Mouse (Mus musculus): ENCODE results near the gene Klk4. TPM values are rescaled to one million over a fixed set of nuclear protein-coding genes. Genes with fewer than 3 reads are reported as not detected.
A peak's percentile ranks its signal among the peaks of the same experiment; 100 is the strongest.

Gene Klk4
- total RNA-seq, 2 experiments from 2014 or later: not detected

DNA sequence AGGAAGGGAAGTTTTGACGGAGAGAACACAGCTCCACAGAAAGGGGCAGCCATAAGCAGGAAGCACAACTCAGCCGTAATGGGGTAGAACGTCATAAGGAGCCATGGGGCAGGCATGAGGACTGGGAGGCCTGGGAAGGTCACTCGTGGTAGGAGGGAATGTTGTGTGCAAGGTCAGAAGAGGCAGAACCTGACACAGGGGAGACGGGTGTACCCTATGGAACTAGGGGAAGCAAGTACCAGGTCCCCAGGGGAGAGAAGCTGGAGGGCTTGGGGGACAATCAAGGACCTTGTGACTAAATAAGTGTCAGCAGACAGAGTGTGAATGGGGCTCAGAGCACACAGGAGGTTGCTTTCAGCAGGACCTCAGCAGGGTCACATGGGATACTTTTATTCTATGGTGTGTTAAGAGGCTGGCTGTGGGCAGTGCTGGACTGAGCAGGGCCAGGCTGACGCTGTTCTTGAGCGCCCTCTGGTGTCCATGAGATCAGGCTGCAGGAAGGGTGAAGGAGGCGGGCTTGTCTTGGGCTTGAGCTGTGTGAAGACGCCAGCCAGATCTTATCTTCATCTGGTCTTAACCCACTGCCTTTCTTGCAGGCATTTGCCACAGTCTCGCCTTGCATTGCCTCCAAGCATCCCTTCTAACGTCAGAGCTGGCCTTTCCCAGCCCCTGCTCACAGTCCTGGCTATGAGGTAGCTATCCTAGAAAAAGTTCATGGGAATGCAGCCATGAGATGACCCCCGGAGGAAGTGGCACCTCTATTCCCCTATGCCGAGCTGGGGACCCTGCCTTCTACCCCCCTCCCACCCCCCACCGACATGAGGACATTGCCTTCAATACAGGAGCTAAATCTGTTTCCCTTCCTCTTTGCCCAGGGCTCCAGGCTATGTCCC lies 38.8 kb downstream of the Klk4 start:
- DNase-seq (ENCODE audit: low spot score in 2 of 2): peak; percentile 21 to 41

DNA sequence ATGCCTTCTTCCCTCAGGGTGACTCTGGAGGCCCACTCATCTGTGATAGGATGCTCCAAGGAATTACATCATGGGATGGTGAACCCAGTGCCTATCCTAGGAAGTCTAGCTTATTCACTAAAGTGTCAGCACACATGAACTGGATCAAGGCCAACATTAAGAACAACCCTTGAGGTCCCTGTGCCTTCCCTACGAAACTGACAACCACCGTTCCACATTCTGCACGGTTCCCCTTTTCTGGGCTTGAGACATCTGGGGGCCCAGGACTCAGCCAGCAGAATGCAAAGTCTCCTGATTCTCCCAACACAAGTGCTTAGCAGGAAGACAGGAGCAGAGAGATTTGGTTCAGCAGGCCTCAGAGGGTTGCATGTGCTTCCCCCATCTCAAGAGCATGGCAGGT lies 39.6 kb downstream of the Klk4 start:
- DNase-seq (ENCODE audit: low spot score in 2 of 2): no peak

DNA sequence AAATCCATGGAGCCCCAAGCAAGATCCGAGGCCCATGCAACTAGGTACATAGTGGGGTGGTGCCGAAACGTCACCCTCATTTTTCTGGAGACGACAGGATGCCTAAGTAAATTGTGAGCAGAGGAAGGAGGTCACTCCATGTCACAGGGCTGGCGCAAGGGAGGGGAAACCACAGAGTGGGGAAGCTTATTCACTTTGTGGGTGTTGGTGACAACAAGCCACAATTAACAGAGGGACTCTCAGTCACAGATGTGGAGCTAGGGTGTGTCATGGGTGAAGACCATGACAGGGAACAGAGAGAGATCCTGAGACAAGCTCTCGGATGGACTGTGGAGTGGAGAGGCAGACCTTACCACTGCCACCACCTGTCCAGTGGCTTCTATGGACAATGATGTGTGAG lies 40.1 kb downstream of the Klk4 start:
- no peak for DNase-seq (ENCODE audit: low spot score in 2 of 2)

DNA sequence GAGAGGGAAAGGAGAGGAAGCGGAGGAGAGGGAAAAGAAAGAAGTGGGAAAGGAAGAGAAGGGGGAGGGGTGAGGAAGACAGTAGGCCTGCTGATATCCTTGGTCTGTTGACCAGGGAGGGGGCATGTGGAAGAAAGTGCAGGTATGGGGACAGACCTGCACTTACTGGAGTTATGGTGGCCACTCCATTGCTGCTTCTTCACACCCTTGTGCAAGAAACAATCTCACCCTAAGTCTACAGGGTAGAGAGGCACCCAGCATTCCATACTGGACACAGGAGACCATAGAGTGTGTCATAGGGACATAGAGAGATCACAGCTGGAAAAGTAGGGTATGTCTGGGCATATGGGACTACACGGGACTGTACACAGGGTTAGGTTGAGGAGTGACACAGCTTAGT lies 41.0 kb downstream of the Klk4 start:
- DNase-seq (ENCODE audit: low spot score in 2 of 2): no peak

DNA sequence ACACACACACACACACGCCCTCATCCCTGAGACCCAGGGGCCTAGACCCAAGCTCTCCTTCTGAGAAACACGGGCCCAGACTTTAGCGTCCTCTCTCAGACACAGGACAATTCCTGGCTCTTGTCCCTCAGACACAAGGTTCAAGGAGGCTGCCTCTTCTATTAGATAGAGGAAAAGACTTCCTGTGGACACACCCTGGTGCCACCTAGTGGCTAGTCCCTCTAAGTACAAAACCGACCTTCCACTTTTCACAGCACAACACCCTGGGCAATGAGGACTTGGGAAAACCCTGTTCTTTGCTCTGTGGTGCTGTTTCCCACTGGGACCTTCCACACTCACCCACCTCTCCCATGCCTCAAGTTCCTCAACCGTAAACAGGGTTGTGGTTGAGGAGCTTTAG lies 45.0 kb downstream of the Klk4 start:
- DNase-seq (ENCODE audit: low spot score in 2 of 2): no peak

DNA sequence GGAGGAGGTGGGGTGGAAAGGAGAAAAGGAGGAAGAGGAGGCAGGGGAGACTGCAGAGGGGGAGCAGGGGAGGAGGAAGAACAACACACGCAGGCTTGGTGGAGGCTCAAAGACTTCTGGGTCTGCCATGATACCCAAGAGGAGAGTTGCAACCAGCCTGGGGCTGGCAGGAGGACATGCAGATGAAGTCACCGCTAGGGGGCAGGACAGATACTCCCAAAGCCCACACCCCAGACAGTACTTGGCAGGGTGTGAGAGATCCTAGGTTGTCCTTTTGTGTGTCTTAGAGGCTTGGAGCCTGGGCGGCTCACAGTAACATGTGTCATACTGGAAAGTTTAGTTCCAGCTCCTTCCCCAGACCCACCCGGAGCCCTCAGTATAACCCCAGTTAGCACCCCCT lies 47.6 kb downstream of the Klk4 start:
- no peak for DNase-seq (ENCODE audit: low spot score in 2 of 2)

DNA sequence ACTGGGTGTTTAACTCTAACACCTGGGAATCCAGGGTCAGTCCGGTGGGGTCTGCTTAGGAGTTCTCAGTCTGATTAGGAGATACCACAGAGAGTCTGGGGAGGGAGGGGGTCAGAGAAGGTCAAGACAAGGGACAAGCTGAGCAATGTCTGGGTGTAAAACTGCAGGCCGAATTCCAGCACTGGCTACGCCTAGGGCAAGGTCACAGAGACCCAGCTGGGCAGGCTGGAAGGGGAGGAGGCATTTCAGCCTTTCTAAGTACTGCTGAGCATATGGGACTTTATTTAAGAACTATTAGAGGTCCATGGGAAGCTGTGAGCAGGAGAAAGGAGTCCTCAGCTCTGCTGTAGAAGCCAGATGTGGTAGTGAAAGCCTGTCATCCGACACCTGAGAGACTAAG lies 51.4 kb downstream of the Klk4 start:
- DNase-seq (ENCODE audit: low spot score in 2 of 2): no peak

DNA sequence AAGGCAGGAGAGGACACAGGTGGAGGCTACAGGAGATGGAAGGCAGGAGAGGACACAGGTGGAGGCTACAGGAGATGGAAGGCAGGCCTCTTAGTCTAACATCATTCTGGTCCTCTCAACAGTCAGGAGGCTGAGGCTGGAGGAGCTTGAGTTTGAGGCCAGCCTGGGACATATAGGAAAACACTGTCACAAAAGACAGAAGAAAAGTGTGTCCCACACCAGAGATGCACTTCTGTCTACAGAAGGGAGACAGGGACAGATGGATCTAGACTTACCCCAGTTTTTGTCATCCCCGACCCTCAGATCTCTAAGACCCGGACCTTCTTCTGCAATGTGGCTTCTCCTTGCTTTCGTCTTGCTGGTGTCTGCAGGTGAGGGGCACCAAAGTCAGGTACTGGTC lies 52.5 kb downstream of the Klk4 start, which contains the start of gene Klk15:
Gene Klk15 (plus strand): TSS at position 301 of the 400 bp plus-strand sequence.
- DNase-seq (ENCODE audit: low spot score in 2 of 2): no peak

DNA sequence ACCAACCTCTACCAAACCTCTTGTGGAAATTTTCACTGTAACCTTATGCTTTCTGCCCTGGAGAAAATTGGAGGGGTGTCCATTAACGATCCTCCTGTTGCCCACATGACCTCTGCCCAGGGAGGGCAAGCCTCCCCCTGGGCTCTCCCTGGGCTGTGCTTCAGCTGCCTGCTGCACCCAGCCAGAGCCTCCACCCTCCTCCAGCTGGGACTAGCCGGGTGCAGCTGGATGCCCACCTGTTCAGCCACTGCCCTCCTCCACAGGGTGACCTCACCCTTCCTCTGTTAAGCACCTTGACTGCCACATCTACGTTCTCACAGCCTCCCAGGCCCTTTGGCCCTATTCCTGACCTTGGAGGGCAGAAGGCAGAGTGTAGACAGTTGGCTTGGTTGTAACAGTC lies 53.8 kb downstream of the Klk4 start:
- DNase-seq (ENCODE audit: low spot score in 2 of 2): no peak

Other genes starting within 250 kb of the Klk4 start
- under 1 TPM in 1 of 2 experiments, not detected in 1; 0.14 TPM for gene Ceacam18, start 246.5 kb upstream of the Klk4 start, total RNA-seq (2021)
- gene Siglece, start 221.0 kb upstream of the Klk4 start, total RNA-seq (2021): 1 to 10 TPM; 2.1 to 2.2 TPM
- gene Ctu1, start 209.1 kb upstream of the Klk4 start, total RNA-seq (2021): 10 to 100 TPM; 12.0 to 12.6 TPM
- gene Klk14, start 190.7 kb upstream of the Klk4 start, total RNA-seq (2021): under 1 TPM in 1 of 2 experiments, not detected in 1; 0.31 TPM
- gene Klk13, start 168.6 kb upstream of the Klk4 start, total RNA-seq (2021): not detected
- not detected for gene Klk12, start 112.3 kb upstream of the Klk4 start, total RNA-seq (2021)
- gene Klk11, start 106.6 kb upstream of the Klk4 start, total RNA-seq (2021): not detected
- gene Klk10, start 100.1 kb upstream of the Klk4 start, total RNA-seq (2021): under 1 TPM; 0.51 to 0.64 TPM
- not detected for gene Klk9, start 89.3 kb upstream of the Klk4 start, total RNA-seq (2021)
- 1 to 10 TPM; 4.9 to 6.1 TPM for gene Klk8, start 83.6 kb upstream of the Klk4 start, total RNA-seq (2021)
- not detected for gene Klk7, start 69.9 kb upstream of the Klk4 start, total RNA-seq (2021)
- not detected for gene Klk6, start 56.7 kb upstream of the Klk4 start, total RNA-seq (2021)
- gene Klk5, start 39.2 kb upstream of the Klk4 start, total RNA-seq (2021): not detected
- gene Klk15, start 52.6 kb downstream of the Klk4 start, total RNA-seq (2021): not detected
- gene Klk1b8, start 69.5 kb downstream of the Klk4 start, total RNA-seq (2021): not detected
- gene Klk1b1, start 85.6 kb downstream of the Klk4 start, total RNA-seq (2021): not detected
- not detected for gene Klk1b9, start 94.9 kb downstream of the Klk4 start, total RNA-seq (2021)
- under 1 TPM in 1 of 2 experiments, not detected in 1; 0.36 TPM for gene Klk1b11, start 114.7 kb downstream of the Klk4 start, total RNA-seq (2021)
- not detected for gene Klk1b26, start 131.0 kb downstream of the Klk4 start, total RNA-seq (2021)
- gene Klk1b27, start 171.1 kb downstream of the Klk4 start, total RNA-seq (2021): not detected
- not detected for gene Klk1b21, start 221.2 kb downstream of the Klk4 start, total RNA-seq (2021)
- gene Klk1b22, start 231.5 kb downstream of the Klk4 start, total RNA-seq (2021): not detected